ENCODE assay signal across 20 mouse cellular contexts in genomic region chr6:134343606-134343901, GRCm38 (mm10). TPM values are rescaled to one million over a fixed set of nuclear protein-coding genes. Genes with fewer than 3 reads are reported as not detected.
DNase-seq lines count a peak whose midpoint lies in the region; ATAC-seq and TF ChIP-seq lines count a peak whose summit lies in the region.
"Had no signal": no experiment of that assay in that cellular context is flagged by ENCODE, and none has a peak within 500 bp of the region (broad histone marks: within the 10 kb centered on the region; RNA-seq: fewer than 3 reads in every experiment).

No protein-coding gene starts in this region.

- no peaks in the 10 kb centered on the region for H3K27me3 ChIP-seq in forebrain, postnatal 0 days (ENCODE audit: insufficient read depth, low read length)
- H3K27me3 ChIP-seq: CH12.LX had no signal

- ATAC-seq in forebrain, postnatal 0 days: no peak
- ATAC-seq: Patski had no signal

- H3K36me3 ChIP-seq in forebrain, postnatal 0 days (ENCODE audit: insufficient read depth): no peaks in the 10 kb centered on the region
- H3K36me3 ChIP-seq: G1E had no signal

- WGBS in forebrain, postnatal 0 days: 90% methylated on average over 4 of the region's 4 CpGs

- no peak overlapping the region for H3K4me2 ChIP-seq in forebrain, postnatal 0 days (ENCODE audit: low read depth)

- peak; percentile 89 for DNase-seq in fat pad, adult 2 months (ENCODE audit: extremely low read depth, low read depth, low spot score)
- peak; percentile 86 for DNase-seq in gonadal fat pad, adult 2 months (ENCODE audit: low read depth)
- no peak for DNase-seq in forebrain, postnatal 0 days
- DNase-seq in kidney, adult 9 months: no peak
- DNase-seq: adrenal gland, adult 2 months; adrenal gland, adult 8-10 months; adrenal gland, postnatal 10 days; adrenal gland, postnatal 14 days; adrenal gland, postnatal 25 days; adrenal gland, postnatal 36 days; B cell, adult 2 months; cerebellum, adult 11 months; cerebellum, adult 11-12 months; cerebellum, adult 18-20 months had no signal

- H3K4me3 ChIP-seq in forebrain, postnatal 0 days (ENCODE audit: low read depth, low read length): no peak overlapping the region

- H3K4me1 ChIP-seq in forebrain, postnatal 0 days (ENCODE audit: insufficient read depth): no peaks in the 10 kb centered on the region

- H3K27ac ChIP-seq in forebrain, postnatal 0 days (ENCODE audit: low read depth, low read length): no peak overlapping the region

- no peak overlapping the region for H3K9ac ChIP-seq in forebrain, postnatal 0 days

- TF ChIP-seq CTCF in forebrain, postnatal 0 days (IDR thresholded peaks at IDR 0.05; ENCODE audit: low read depth): no peak

- no peaks in the 10 kb centered on the region for H3K9me3 ChIP-seq in forebrain, postnatal 0 days (ENCODE audit: low read length)
- H3K9me3 ChIP-seq: G1E had no signal

RNA-seq across cellular contexts. Expression of gene Bcl2l14, which starts 52.6 kb away (rescaled TPM):
- 1.1 and 3.1 TPM in 2 replicates for polyA plus RNA-seq in gonadal fat pad, adult 2 months (2012; rRNA removed)
- total RNA-seq in forebrain, postnatal 0 days (2014; rRNA removed): not detected in 2 replicates
- polyA plus RNA-seq in forebrain, postnatal 0 days (2015; fragmentation: Nextera tagmentation; extraction: Ambion mirVana): not detected in 2 replicates
- total RNA-seq: adrenal gland, adult 18-20 months; adrenal gland, adult 2 months; adrenal gland, postnatal 10 days; adrenal gland, postnatal 36 days had no signal
- polyA plus RNA-seq: adrenal gland, adult 2 months; brain, embryonic 14.5 days; C2C12; G1E; Patski had no signal

Comparison
In these comparisons a context has a peak if more than half of its experiments do, and no peak if none do; other contexts are left out.
1. DNase-seq: peak in fat pad, adult 2 months (single experiment) and gonadal fat pad, adult 2 months (single experiment); none in forebrain, postnatal 0 days (single experiment) and kidney, adult 9 months (single experiment).